Mouse (Mus musculus) ES-E14 (cell line): ENCODE data around the gene Abcb11.

Experiments used
- CHD2 ChIP-seq: IDR thresholded peaks from 2 replicates; pipeline ENCODE4 v1.6.1; 2014; ENCODE audit warnings: mild to moderate bottlenecking, low read depth, low read length, inconsistent platforms
- HCFC1 ChIP-seq: IDR thresholded peaks from 2 replicates; pipeline ENCODE4 v1.6.1; 2012; ENCODE audit warnings: low read length, inconsistent platforms, borderline replicate concordance; ENCODE audit not compliant: insufficient read depth
- MAFK ChIP-seq: IDR thresholded peaks from 2 replicates; pipeline ENCODE4 v1.6.1; 2014; ENCODE audit warnings: mild to moderate bottlenecking, low read depth, low read length, inconsistent platforms; ENCODE audit not compliant: insufficient read depth
- ZC3H11A ChIP-seq: IDR thresholded peaks from 2 replicates; pipeline ENCODE4 v1.6.1; 2012; ENCODE audit warnings: low read depth, mild to moderate bottlenecking, inconsistent platforms, low read length, borderline replicate concordance
- ZNF384 ChIP-seq: IDR thresholded peaks from 2 replicates; pipeline ENCODE4 v1.6.1; 2012; ENCODE audit warnings: low read depth, low read length, inconsistent platforms

DNA sequence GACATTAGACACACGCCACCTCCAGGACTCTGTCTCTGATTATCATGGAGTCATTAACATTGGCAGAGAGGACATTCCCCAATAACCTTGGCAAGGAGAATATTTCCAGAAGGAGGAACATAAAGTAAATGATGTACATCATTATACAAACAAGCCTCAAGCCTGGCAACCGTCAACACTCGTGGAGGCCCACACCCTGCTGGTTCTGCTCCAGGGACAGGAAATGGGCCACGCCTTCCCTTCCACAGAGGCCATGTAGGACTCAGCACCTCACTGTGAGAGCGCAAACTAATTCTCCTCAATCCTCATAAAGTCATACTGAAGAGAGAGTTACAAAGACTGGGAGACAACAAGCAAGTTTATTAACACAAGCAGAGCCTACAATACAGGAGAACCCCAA, 148.9 kb downstream of the Abcb11 start:
- TF ChIP-seq HCFC1 (no peak), MAFK (no peak), ZNF384 (no peak), ZC3H11A (no peak), CHD2 (no peak)
